Mouse (Mus musculus) heart, embryonic 14.5 days (tissue): ENCODE data around the gene Get4. TPM values are rescaled to one million over a fixed set of nuclear protein-coding genes. Genes with fewer than 3 reads are reported as not detected.

Experiments
- ATAC-seq: fragments of 200-750 bp; cut with Nextera tagmentation; 2 replicates; pipeline ENCODE4 v1.8.0; 2017; ENCODE audit warnings: low read depth, moderate TSS enrichment; ENCODE audit not compliant: insufficient number of reproducible peaks, insufficient read depth, low FRiP score
- H3K27ac ChIP-seq, 2 experiments: fragments of 200-500 bp in 1 of 2; fragments of 300-500 bp in 1 of 2; sonication (generic) in 1 of 2; replicated peaks in 1 of 2; 2 replicates each; pipeline ENCODE4 v1.5.1; 2012 to 2014; ENCODE audit warnings: low read depth in 2 of 2, low read length in 2 of 2, control low read depth in 1 of 2, mild to moderate bottlenecking in 1 of 2, mixed read lengths in 1 of 2; ENCODE audit not compliant: control insufficient read depth in 1 of 2, insufficient read depth in 1 of 2
- H3K27me3 ChIP-seq: fragments of 300-500 bp; sonication (generic); 2 replicates; pipeline ENCODE4 v1.6.1; 2014; ENCODE audit warnings: mild to moderate bottlenecking, low read length, control low read depth; ENCODE audit not compliant: control insufficient read depth, insufficient read depth
- H3K36me3 ChIP-seq: fragments of 300-500 bp; sonication (generic); 2 replicates; pipeline ENCODE4 v1.6.1; 2014; ENCODE audit warnings: mild to moderate bottlenecking, control low read depth, low read length, mixed read lengths; ENCODE audit not compliant: control insufficient read depth, insufficient read depth
- H3K4me1 ChIP-seq, 2 experiments: fragments of 200-500 bp in 1 of 2; fragments of 300-500 bp in 1 of 2; sonication (generic) in 1 of 2; 2 replicates each; pipeline ENCODE4 v1.6.1; 2012 to 2014; ENCODE audit warnings: low read length in 2 of 2, control low read depth in 1 of 2, mixed read lengths in 1 of 2; ENCODE audit not compliant: control insufficient read depth in 2 of 2, insufficient read depth in 2 of 2
- H3K4me2 ChIP-seq: fragments of 300-500 bp; sonication (generic); 2 replicates; pipeline ENCODE4 v1.6.1; 2014; ENCODE audit warnings: mild to moderate bottlenecking, low read length
- H3K4me3 ChIP-seq, 2 experiments: fragments of 200-500 bp in 1 of 2; fragments of 300-500 bp in 1 of 2; sonication (generic) in 1 of 2; 2 replicates each; pipeline ENCODE4 v1.5.1; 2012 to 2014; ENCODE audit warnings: low read length in 2 of 2, mild to moderate bottlenecking in 2 of 2, control low read depth in 1 of 2, low read depth in 1 of 2, moderate library complexity in 1 of 2; ENCODE audit not compliant: control insufficient read depth in 1 of 2, insufficient read depth in 1 of 2
- H3K9ac ChIP-seq: fragments of 300-500 bp; sonication (generic); 2 replicates; pipeline ENCODE4 v1.6.1; 2014; ENCODE audit warnings: mild to moderate bottlenecking, low read length
- H3K9me3 ChIP-seq: fragments of 300-500 bp; sonication (generic); 2 replicates; pipeline ENCODE4 v1.6.1; 2016; ENCODE audit warnings: low read length, control low read depth; ENCODE audit not compliant: control insufficient read depth
- WGBS: fragments of 180-500 bp; shearing (Covaris S2); extraction: QIAGEN DNeasy Blood & Tissue Kit; methylation state at CpG from one replicate; pipeline ENCODE4 v1.1.7; 2014; 5-methylcytosine and 5-hydroxymethylcytosine counted together
- polyA plus RNA-seq: library from polyadenylated mRNA; unstranded; fragments of >200 nt; fragmentation: Nextera tagmentation; extraction: Ambion mirVana; gene quantifications from 2 replicates; pipeline ENCODE4 v1.2.1, GENCODE M21; 2014

Gene Get4
- polyA plus RNA-seq, 1 experiment from 2014 or later = 138 TPM

- Histone ChIP-seq H3K36me3 (no peaks in the 10 kb centered on the region), H3K4me1 (peaks cover 0 to 3% of the 10 kb centered on the region in 2 experiments; a peak in 1 of 4 replicates), H3K9ac (no peak overlapping the region), H3K4me3 (no peak overlapping the region), H3K4me2 (no peak overlapping the region), H3K9me3 (no peaks in the 10 kb centered on the region), H3K27ac (no peak overlapping the region), H3K27me3 (no peaks in the 10 kb centered on the region)
- no peak for ATAC-seq
- WGBS = 77% methylated on average over 12 of the region's 12 CpGs
These were observed 38.5 kb downstream of the Get4 start for GRCm38 (mm10) chr5:139290467-139291259.

- no peaks in the 10 kb centered on the region for H3K27me3 ChIP-seq
- H3K36me3 ChIP-seq = no peaks in the 10 kb centered on the region
- H3K4me1 ChIP-seq = peaks cover 0 to 3% of the 10 kb centered on the region in 2 experiments; a peak in 1 of 4 replicates
- no peak overlapping the region for H3K4me3 ChIP-seq
- 63% methylated on average over 6 of the region's 6 CpGs for whole genome bisulfite sequencing
- no peak for ATAC-seq
- H3K4me2 ChIP-seq = no peak overlapping the region
- no peaks in the 10 kb centered on the region for H3K9me3 ChIP-seq
- no peak overlapping the region for H3K9ac ChIP-seq
- no peak overlapping the region for H3K27ac ChIP-seq
These were observed 39.9 kb downstream of the Get4 start for GRCm38 (mm10) chr5:139291811-139292560.

- Histone ChIP-seq H3K27ac (no peak overlapping the region), H3K36me3 (no peaks in the 10 kb centered on the region), H3K4me2 (no peak overlapping the region), H3K4me1 (peaks cover 0 to 3% of the 10 kb centered on the region in 2 experiments; a peak in 1 of 4 replicates), H3K27me3 (no peaks in the 10 kb centered on the region), H3K9me3 (no peaks in the 10 kb centered on the region), H3K4me3 (no peak overlapping the region), H3K9ac (no peak overlapping the region)
- WGBS = 76% methylated on average over 2 of the region's 2 CpGs
- ATAC-seq = no peak
These were observed 42.0 kb downstream of the Get4 start for GRCm38 (mm10) chr5:139294089-139294488.

GRCm38 (mm10) chr5:139297092-139297491 is 45.0 kb downstream of the Get4 start:
- no peaks in the 10 kb centered on the region for H3K27me3 ChIP-seq
- no peak overlapping the region for H3K9ac ChIP-seq
- H3K4me3 ChIP-seq = no peak overlapping the region
- H3K9me3 ChIP-seq = no peaks in the 10 kb centered on the region
- ATAC-seq = no peak
- H3K4me2 ChIP-seq = no peak overlapping the region
- peaks cover 0 to under 1% of the 10 kb centered on the region in 2 experiments; a peak in 1 of 4 replicates for H3K4me1 ChIP-seq
- H3K36me3 ChIP-seq = no peaks in the 10 kb centered on the region
- 90% methylated on average over 10 of the region's 10 CpGs for WGBS
- no peak overlapping the region for H3K27ac ChIP-seq

GRCm38 (mm10) chr5:139297745-139298144 is 45.6 kb downstream of the Get4 start:
- Histone ChIP-seq H3K27me3 (no peaks in the 10 kb centered on the region), H3K4me1 (no peaks in the 10 kb centered on the region), H3K4me2 (no peak overlapping the region), H3K27ac (no peak overlapping the region), H3K36me3 (no peaks in the 10 kb centered on the region), H3K4me3 (no peak overlapping the region), H3K9ac (no peak overlapping the region), H3K9me3 (no peaks in the 10 kb centered on the region)
- no peak for ATAC-seq
- WGBS = 85% methylated on average over 5 of the region's 5 CpGs

- Histone ChIP-seq H3K9me3 (no peaks in the 10 kb centered on the region), H3K27ac (no peak overlapping the region), H3K36me3 (no peaks in the 10 kb centered on the region), H3K4me1 (no peaks in the 10 kb centered on the region), H3K27me3 (no peaks in the 10 kb centered on the region), H3K9ac (no peak overlapping the region), H3K4me3 (no peak overlapping the region), H3K4me2 (no peak overlapping the region)
- 84% methylated on average over 6 of the region's 6 CpGs for WGBS
- ATAC-seq = no peak
These were observed 50.0 kb downstream of the Get4 start for GRCm38 (mm10) chr5:139302101-139302500.

GRCm38 (mm10) chr5:139303646-139304061 is 51.5 kb downstream of the Get4 start:
- Histone ChIP-seq H3K9me3 (no peaks in the 10 kb centered on the region), H3K9ac (no peak overlapping the region), H3K4me3 (no peak overlapping the region), H3K27me3 (no peaks in the 10 kb centered on the region), H3K36me3 (no peaks in the 10 kb centered on the region), H3K4me1 (no peaks in the 10 kb centered on the region), H3K27ac (no peak overlapping the region), H3K4me2 (no peak overlapping the region)
- no peak for ATAC-seq
- 78% methylated on average over 9 of the region's 9 CpGs for WGBS
